Mouse (Mus musculus) embryonic stem cell, embryonic (primary cell): ENCODE data around the gene 2210016L21Rik.

Experiments used
- CTCF ChIA-PET, 4 experiments: fragments of 300-600 bp in 2 of 4; fragments of 350-600 bp in 2 of 4; sonication (Branson Sonifier 250); formaldehyde crosslinking; loops; one replicate each; lab custom pipeline; 2022; ENCODE audit warnings: inconsistent platforms in 2 of 4; lab: Charles Lee
- POLR2A ChIA-PET, 4 experiments: fragments of 300-600 bp in 2 of 4; fragments of 350-600 bp in 2 of 4; sonication (Branson Sonifier 250); formaldehyde crosslinking; loops; one replicate each; lab custom pipeline; 2022; ENCODE audit warnings: antibody characterized with exemption in 4 of 4, inconsistent platforms in 1 of 4; lab: Charles Lee

2210016L21Rik gene

DNA sequence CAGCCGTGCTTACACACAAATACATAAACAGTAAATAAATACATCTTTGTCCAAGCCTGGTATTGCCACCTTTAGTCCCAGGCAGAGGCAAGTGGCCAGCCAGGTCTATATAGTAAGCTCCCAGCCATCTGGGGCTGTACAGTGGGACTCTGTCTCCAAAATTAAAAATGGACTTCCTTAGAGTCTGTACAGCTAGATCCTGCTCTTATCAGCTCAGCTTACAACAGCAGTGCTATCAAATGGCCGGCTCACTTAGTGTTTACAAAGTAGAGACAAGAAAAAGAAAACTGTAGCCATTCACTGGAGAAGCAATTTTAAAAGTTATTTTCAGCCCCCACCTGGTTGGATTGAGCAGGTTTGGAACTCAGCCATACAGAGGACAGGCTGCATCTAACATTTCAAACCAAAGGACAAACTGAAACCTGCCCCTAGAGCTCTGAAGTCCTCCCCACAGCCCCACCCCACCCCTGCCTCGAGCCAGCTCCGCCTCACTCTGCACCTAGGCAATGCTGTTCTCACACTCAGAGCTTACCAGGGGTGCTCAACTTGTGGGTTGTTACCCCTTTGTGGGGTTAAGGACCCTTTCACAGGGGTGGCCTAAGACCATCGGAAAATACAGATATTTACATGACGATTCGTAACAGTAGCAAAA, 22.5 kb downstream of the 2210016L21Rik start:
- ChIA-PET POLR2A (interaction anchor here in 2 of 4 experiments (0.6 to 2.1 kb wide), 12 partner anchors 9 to 512 kb away, joined by 3 to 7 read pairs (median 4); partner anchors contain the start of gene 2210016L21Rik (in 1 of the 2)), CTCF (interaction anchor here in 2 of 4 experiments (1.0 to 1.5 kb wide), 3 partner anchors 12 to 255 kb away, joined by 3 to 4 read pairs (median 4); no protein-coding TSS in a partner anchor)

DNA sequence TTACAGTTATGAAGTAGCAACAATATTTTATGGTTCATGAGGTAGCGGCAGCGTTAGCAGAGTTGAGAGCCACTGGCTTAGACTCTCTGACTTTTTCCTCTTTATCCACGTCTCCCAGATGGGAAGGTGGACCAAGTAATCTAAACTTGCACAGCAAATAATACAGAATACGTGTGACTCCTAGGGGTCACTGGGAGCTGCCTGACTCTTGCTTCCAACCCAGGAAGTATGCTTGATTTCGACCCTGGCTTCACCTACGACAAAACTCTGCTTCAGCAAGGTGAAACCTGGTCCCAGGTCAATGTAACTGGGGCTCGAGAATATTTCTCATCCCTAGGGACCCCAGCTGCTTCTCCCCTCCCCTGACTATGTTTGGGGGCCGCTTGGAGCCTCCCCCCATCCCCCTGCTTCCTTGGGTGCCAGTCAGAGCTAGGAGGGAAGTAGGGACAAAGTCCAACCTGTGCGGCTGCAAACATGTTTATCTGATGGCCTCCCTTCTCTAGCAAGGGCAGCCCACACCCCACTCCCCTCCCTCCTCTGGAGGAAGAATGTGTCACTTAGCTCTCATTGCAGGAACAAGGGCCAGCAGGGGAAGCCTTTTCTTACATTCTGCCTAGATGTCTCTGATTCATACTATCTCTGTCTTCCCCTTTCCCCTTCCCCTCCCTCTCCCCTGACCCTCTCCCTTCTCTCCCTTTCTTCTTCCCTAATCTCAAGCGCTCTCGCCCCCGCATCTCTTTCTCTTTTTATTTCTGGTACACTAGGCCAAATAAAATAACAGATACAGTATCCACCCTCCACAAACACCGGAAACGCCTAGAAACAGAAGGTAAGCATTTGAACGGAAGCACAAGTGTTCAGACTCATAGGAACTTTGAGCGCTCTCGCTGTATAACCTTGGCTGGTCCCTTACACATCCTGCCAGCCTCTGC, 23.3 kb downstream of the 2210016L21Rik start:
- POLR2A ChIA-PET = interaction anchor here in 2 of 4 experiments (0.5 to 2.1 kb wide), 12 partner anchors 8 to 511 kb away, joined by 3 to 7 read pairs (median 4); partner anchors contain the start of gene 2210016L21Rik (in 1 of the 2)
- CTCF ChIA-PET = interaction anchor here in 2 of 4 experiments (1.0 to 1.5 kb wide), 3 partner anchors 11 to 256 kb away, joined by 3 to 4 read pairs (median 4); no protein-coding TSS in a partner anchor

- ChIA-PET CTCF (interaction anchor here in 3 of 4 experiments (0.6 to 2.1 kb wide), 4 partner anchors 11 to 141 kb away, joined by 3 to 10 read pairs (median 6); partner anchors contain the start of gene 2210016L21Rik (in 1 of the 3)), POLR2A (interaction anchor here in 3 of 4 experiments (0.6 to 1.2 kb wide), 4 partner anchors 13 to 180 kb away, joined by 3 to 5 read pairs (median 4); partner anchors contain the start of genes 2210016L21Rik (in 1 of the 3) and Oasl1 (in 1 of the 3))
Observed at GRCm38 (mm10) chr5:114967523-114968268, 25.7 kb downstream of the 2210016L21Rik start.

DNA sequence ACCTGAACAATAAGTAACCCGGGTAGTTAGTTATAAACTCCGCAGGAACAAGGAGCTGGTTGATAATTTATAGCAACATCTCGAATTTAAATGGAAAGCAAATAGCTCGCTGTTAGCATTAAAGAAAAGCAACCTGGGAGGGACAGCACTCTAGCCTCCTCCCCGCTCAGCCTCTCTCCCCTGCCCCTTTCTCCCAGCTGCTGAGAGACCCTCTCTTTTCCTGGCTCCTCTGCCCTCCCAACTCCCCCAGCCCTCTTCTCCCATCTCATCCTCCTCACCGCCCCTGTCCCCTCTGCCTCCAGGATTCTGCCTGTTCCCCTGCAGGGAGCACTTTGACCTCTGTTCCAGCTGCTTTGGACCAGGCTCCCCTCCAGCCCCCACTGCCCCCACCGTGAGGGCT, 26.7 kb downstream of the 2210016L21Rik start:
- CTCF ChIA-PET = interaction anchor here in 3 of 4 experiments (0.6 to 2.1 kb wide), 5 partner anchors 10 to 140 kb away, joined by 3 to 10 read pairs (median 4); partner anchors contain the start of gene 2210016L21Rik (in 1 of the 3)

GRCm38 (mm10) chr5:114969064-114969463, 27.1 kb downstream of the 2210016L21Rik start:
- CTCF ChIA-PET = interaction anchor here in 3 of 4 experiments (0.8 to 2.1 kb wide), 4 partner anchors 9 to 28 kb away, joined by 3 to 8 read pairs (median 4); partner anchors contain the start of gene 2210016L21Rik (in 1 of the 3)
- POLR2A ChIA-PET = interaction anchor here in 3 of 4 experiments (0.5 to 1.5 kb wide), 13 partner anchors 11 to 1263 kb away, joined by 3 to 7 read pairs (median 3); partner anchors contain the start of gene Gm9936 (in 1 of the 3)

More for the DNA sequence above, 26.7 kb downstream of the 2210016L21Rik start:
- POLR2A ChIA-PET = interaction anchor here (0.5 to 1.5 kb wide), 14 partner anchors 12 to 1264 kb away, joined by 3 to 7 read pairs (median 3); partner anchors contain the start of genes 2210016L21Rik (in 1 of the 4) and Gm9936 (in 1 of the 4)

DNA sequence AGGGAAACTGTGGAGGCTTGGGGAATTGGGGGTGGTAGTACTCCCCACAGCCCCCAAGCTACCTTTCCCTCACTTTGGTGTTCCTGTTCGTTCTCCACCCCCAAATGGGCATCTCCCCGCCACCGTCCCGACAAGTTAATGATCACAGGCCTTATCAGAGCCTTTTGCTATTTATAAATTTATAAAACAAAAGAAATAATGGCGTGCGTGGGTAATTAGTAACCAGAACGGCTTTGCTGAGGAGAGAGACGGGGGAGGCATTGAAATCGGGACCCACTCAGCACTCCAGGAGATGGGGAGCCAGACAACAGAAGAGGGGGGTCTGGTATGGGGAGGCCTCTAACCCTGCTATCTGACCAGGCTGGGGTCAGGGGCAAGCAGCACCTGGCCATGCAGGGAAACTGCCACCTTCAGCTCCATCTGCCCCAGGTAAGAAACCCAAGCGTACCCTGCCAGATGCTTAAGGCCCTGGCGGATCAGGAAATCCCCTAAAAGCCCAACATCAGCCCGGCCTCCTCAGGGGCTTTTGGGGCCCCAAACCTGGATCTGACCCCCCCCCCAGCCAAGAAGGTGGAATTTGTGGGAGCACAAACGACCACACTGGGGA, 27.8 kb downstream of the 2210016L21Rik start:
- ChIA-PET POLR2A (interaction anchor here in 2 of 4 experiments (0.5 to 1.7 kb wide), 12 partner anchors 8 to 187 kb away, joined by 3 to 7 read pairs (median 3); partner anchors contain the start of genes Acads (in 1 of the 2) and Gm9936 (in 1 of the 2)), CTCF (interaction anchor here in 2 of 4 experiments (1.6 to 2.1 kb wide), 3 partner anchors 9 to 330 kb away, joined by 6 to 8 read pairs (median 7); no protein-coding TSS in a partner anchor)

DNA sequence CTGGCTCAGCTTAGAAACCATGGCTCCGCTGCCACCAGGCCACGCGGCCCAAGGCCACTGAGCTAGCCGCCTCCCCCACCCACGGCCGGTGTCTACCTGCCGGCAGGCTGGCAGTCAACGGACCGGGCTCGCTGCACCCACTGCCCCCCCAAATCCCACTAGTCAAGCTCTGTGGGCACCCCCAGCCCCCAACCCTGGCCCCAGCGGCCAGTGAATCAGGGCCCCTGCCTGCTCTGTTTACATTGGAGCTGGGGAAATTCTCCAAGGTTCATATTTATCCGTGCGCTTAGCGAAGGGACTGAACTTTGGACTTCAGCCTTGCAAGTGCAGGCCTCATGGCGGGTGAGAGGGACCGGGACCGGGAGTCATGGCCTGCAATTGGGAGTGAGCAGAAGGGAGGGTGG, 28.9 kb downstream of the 2210016L21Rik start, which contains the start of gene Hnf1a:
Gene Hnf1a, minus strand, starts transcription at position 271 of the 404 bp plus-strand sequence.
- ChIA-PET POLR2A (interaction anchor here (0.6 to 2.5 kb wide), 29 partner anchors 8 to 520 kb away, joined by 3 to 13 read pairs (median 3); partner anchors contain the start of genes 2210016L21Rik (in 1 of the 4), Acads (in 1 of the 4) and Gm9936 (in 1 of the 4)), CTCF (interaction anchor here (0.6 to 1.9 kb wide), 10 partner anchors 8 to 1229 kb away, joined by 3 to 19 read pairs (median 4); no protein-coding TSS in a partner anchor)

DNA sequence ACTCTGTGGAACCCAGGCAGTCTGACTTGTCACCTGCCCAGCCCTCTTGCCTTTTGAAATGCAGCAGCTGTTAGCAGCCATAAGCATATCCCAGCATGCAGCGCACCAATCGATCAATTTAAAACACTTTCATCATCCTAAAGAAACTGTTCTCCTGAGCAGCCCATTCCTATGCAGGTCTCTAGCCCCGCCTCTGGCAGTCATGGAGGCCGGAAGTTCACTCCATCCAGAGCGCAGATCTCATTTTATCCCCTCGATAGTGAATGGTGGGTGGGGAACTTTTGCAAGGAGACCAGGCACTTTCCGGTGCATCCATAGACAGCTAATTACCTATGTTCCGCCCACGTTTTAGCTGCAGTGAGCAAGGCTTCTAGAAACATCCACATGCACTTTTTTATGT, 30.2 kb downstream of the 2210016L21Rik start:
- ChIA-PET CTCF (interaction anchor here in 1 of 4 experiments (0.6 to 1.2 kb wide), 3 partner anchors 70 to 457 kb away, joined by 3 to 4 read pairs (median 4); partner anchors contain the start of gene Msi1), POLR2A (interaction anchor here in 2 of 4 experiments (0.6 to 2.5 kb wide), 14 partner anchors 10 to 552 kb away, joined by 3 to 7 read pairs (median 4); partner anchors contain the start of genes 2210016L21Rik (in 2 of the 2) and Mlec (in 1 of the 2))

- CTCF ChIA-PET = interaction anchor here in 3 of 4 experiments (0.6 to 0.7 kb wide), 4 partner anchors 108 to 456 kb away, joined by 3 to 11 read pairs (median 4); partner anchors contain the start of gene Msi1 (in 1 of the 3)
- POLR2A ChIA-PET = interaction anchor here in 3 of 4 experiments (0.6 to 2.1 kb wide), 11 partner anchors 8 to 422 kb away, joined by 3 to 7 read pairs (median 3); partner anchors contain the start of genes 2210016L21Rik (in 2 of the 3) and Mlec (in 1 of the 3)
Observed at GRCm38 (mm10) chr5:114973131-114973530, 31.2 kb downstream of the 2210016L21Rik start.

GRCm38 (mm10) chr5:114976935-114977334, 35.0 kb downstream of the 2210016L21Rik start:
- ChIA-PET POLR2A (interaction anchor here in 2 of 4 experiments (0.6 to 1.3 kb wide), 5 partner anchors 11 to 226 kb away, joined by 3 to 4 read pairs (median 3); no protein-coding TSS in a partner anchor), CTCF (interaction anchor here in 1 of 4 experiments (0.6 to 1.0 kb wide), 3 partner anchors 12 to 108 kb away, joined by 3 to 4 read pairs (median 3); no protein-coding TSS in a partner anchor)

- ChIA-PET CTCF (interaction anchor here (0.6 to 4.1 kb wide), 92 partner anchors 8 to 486 kb away, joined by 3 to 35 read pairs (median 5); partner anchors contain the start of genes Hnf1a (in 2 of the 4), 2210016L21Rik (in 1 of the 4), Acads (in 1 of the 4) and Gm10401 (in 1 of the 4)), POLR2A (interaction anchor here (0.6 to 3.7 kb wide), 37 partner anchors 8 to 296 kb away, joined by 3 to 18 read pairs (median 5); partner anchors contain the start of genes Unc119b (in 2 of the 4), Acads (in 1 of the 4), Rnf10 (in 1 of the 4) and Sppl3 (in 1 of the 4))
Observed at GRCm38 (mm10) chr5:114978473-114978872, 36.5 kb downstream of the 2210016L21Rik start.

- ChIA-PET POLR2A (interaction anchor here (0.5 to 3.7 kb wide), 52 partner anchors 8 to 457 kb away, joined by 3 to 18 read pairs (median 5); partner anchors contain the start of genes Unc119b (in 2 of the 4), Acads (in 1 of the 4), Hnf1a (in 1 of the 4) and Rnf10 (in 1 of the 4)), CTCF (interaction anchor here (0.5 to 4.1 kb wide), 104 partner anchors 8 to 1516 kb away, joined by 3 to 35 read pairs (median 5); partner anchors contain the start of genes Hnf1a (in 2 of the 4), 2210016L21Rik (in 1 of the 4), Acads (in 1 of the 4) and Foxn4 (in 1 of the 4))
Observed at GRCm38 (mm10) chr5:114978888-114979249, 36.9 kb downstream of the 2210016L21Rik start.

DNA sequence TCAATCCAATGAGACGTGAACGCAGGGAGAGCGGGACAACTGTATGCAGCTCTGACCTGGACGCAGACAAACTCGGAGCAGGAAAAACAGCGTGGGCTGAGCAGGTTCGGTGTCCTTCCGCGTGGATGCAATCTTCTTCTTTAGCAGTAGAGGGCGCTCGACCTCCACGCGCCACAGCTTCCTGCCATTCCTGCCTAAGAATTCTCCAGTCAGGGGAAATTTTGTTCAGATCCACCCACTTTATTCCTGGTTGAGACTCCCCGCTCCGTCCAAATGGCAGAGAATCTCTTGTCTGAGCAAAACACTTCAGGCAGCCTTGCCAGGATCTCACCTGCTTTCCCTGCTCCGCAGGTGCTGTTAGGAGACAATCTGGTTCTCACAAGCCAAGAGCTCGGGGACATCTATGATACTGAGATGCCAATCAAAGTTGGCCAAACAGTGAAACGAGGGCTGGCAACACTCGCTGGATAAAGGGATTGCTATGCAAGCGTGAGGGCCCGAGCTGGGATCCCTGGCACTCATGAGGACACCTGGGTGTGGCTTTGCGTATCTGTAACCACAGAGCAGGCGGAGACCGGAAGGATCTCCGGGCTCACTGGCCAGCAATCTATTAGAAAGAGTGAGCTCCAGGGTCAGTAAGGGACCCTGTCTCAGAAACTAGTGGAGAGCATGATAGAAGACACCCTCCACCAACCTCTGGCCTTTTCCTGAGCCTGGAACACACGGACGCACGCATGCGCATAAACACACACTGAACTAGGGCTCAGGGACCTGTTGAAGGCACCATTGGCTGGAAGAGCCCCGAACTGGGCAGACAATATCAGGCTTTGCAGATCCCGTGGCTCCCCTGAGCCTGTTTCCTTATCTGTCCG, 37.5 kb downstream of the 2210016L21Rik start:
- CTCF ChIA-PET = interaction anchor here (0.5 to 4.1 kb wide), 123 partner anchors 8 to 1515 kb away, joined by 3 to 35 read pairs (median 4); partner anchors contain the start of genes Hnf1a (in 3 of the 4), Cabp1 (in 2 of the 4), 2210016L21Rik (in 1 of the 4) and Acads (in 1 of the 4)

More for the DNA sequence above, 37.5 kb downstream of the 2210016L21Rik start:
- POLR2A ChIA-PET = interaction anchor here (0.5 to 3.7 kb wide), 77 partner anchors 8 to 456 kb away, joined by 3 to 18 read pairs (median 4); partner anchors contain the start of genes Unc119b (in 2 of the 4), Acads (in 1 of the 4), Hnf1a (in 1 of the 4) and Mlec (in 1 of the 4)
